Mouse (Mus musculus): ENCODE data around the gene Hbp1.

The Hbp1 gene

GRCm38 (mm10) chr12:31949759-31950658 lies at the start of gene Hbp1:
Gene Hbp1, minus strand, starts transcription at chr12:31950535.
- in situ Hi-C loops (cut with MboI) = loop anchor here (25.0 kb wide), 2 partner anchors 437 to 438 kb away; partner anchors contain the start of gene Ccdc71l

- in situ Hi-C loops (cut with MboI) = no loop called here
Observed at GRCm38 (mm10) chr12:31998706-31999105, 48.4 kb upstream of the Hbp1 start.

- in situ Hi-C loops (cut with MboI) = no loop called here
Observed at GRCm38 (mm10) chr12:31997328-31997878, 47.1 kb upstream of the Hbp1 start.

DNA sequence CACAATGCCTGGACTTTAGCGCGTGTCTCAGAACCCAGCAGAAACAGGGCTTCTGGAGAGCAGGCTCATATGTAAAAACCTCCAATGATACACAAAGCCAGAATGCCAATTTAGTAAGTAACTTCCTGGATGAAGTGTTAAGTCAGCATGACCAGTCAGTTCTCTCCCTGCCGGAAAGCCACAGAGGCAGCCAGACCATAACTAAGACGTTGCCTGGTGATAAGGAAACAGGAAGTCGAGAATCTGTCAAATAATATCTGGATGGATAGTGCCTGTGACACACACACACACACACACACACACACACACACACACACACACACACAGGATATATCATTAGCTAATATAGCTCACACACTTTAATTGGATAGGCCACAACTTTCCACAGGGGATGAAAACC lies 46.5 kb upstream of the Hbp1 start:
- in situ Hi-C loops (cut with MboI) = no loop called here

GRCm38 (mm10) chr12:31990575-31990974 lies 40.2 kb upstream of the Hbp1 start:
- in situ Hi-C loops (cut with MboI) = no loop called here

DNA sequence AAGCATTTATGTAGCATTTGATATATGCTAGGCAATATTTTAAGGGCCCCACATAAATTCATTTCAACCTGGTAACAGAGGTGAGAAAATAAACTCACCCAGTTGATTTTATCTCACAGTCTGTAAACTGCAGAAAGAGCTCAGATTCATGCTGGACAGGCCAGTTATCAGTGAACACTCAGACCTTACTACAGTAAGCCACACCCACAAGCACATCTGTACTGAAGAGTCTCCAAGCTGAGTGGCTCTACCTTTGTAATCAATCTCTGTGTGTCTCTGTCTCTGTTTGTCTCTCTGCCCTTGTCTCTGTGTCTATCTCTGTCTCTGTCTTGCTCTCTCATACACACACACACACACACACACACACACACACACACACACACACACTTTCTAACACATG lies 39.4 kb upstream of the Hbp1 start:
- in situ Hi-C loops (cut with MboI) = no loop called here

DNA sequence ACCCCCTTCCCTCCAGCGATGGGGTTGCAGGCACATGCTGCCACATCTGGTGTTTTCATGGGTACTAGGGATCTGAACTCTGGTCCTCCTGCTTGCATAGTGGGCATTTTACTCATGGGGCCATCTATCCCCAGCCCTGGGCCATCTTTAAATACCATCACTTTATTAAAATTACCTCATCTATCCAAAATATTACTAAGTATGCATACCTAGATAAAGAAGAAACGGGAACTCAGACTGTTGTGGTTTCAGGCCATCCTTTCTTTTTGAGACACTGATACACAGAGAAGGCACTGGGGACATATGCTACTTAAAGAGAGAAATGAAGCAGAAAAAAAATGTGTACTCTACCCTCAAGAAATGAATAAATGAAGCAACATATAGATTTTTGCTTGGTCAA lies 36.1 kb upstream of the Hbp1 start:
- in situ Hi-C loops (cut with MboI) = no loop called here

- in situ Hi-C loops (cut with MboI) = no loop called here
Observed at GRCm38 (mm10) chr12:31985738-31986137, 35.4 kb upstream of the Hbp1 start.

DNA sequence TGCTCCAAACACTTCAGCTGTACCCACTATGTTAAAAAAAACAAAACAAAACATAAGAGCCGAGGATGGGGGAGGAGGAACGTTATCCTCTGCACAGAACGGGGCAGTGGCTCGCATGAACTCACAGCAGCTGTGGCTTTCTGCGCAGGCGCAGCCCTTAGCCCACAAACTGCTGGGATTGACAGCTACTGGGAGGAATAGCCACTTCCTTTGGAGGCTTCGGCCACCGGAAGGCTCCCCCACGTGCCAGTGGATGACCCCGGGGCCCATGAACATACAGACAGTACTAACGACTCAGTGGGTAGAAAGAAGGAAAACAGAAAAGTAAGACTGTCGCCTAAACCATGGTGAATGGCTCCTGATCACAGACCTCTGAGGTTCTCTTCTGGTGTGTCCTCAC lies 34.3 kb upstream of the Hbp1 start:
- in situ Hi-C loops (cut with MboI) = no loop called here

DNA sequence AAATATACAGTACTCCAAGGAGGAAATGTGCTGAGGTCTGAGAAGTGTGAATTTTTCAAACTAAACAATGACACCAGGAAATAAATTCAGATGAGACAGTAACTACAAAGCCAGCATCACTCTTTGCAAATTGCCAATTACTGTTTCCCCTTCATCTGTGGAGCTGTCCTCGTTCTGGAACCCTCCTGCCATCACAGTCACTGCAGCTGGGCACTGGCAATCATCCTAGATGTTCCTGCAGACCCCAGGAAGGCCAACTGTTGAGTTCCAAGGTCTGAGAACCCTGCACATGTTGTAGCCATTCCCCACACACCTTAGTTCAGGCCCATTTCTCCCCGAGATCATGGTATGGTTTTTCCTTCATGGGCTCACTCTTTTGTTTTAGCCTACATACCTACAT lies 33.9 kb upstream of the Hbp1 start:
- in situ Hi-C loops (cut with MboI) = no loop called here

DNA sequence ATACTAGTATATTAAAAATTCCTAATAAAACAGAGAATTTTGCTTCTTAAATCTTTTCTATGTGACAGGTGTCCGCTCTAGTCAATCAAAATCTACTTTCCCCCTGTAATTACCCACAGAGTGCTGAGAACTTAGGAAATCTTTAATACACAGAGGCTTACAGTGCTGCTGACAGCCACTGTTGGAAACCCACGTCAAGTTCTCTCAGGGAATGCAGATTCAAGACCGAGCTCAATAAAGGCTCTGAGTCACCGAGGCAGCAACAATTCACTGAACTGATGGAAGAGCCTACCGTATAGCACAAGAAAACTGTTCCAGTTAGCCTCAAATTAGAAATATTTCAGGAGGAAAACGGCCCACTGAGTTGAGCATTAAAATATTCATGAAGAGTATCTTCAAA lies 33.4 kb upstream of the Hbp1 start:
- in situ Hi-C loops (cut with MboI) = no loop called here

GRCm38 (mm10) chr12:31983238-31983637 lies 32.9 kb upstream of the Hbp1 start:
- in situ Hi-C loops (cut with MboI) = no loop called here

- in situ Hi-C loops (cut with MboI) = no loop called here
Observed at GRCm38 (mm10) chr12:31977613-31978195, 27.4 kb upstream of the Hbp1 start.

DNA sequence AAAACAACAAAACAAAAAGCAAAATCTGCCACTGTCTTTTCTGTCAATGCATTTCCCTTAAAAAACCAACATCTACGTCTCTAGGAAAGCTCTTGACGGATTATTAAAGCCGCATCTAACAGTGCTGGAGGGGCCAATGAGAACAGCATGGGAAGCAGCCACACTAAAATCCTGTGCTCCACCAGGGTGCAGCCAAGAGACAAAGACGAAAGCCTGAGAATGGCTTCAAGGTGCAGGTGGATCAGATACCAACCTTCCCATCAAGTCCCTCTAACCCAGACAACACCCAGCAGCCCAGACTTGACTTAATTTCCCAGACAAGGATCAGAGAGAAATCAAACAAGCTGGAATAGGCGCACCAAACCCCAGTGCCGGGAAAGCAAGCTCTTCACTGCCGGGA lies 26.2 kb upstream of the Hbp1 start:
- in situ Hi-C loops (cut with MboI) = no loop called here

DNA sequence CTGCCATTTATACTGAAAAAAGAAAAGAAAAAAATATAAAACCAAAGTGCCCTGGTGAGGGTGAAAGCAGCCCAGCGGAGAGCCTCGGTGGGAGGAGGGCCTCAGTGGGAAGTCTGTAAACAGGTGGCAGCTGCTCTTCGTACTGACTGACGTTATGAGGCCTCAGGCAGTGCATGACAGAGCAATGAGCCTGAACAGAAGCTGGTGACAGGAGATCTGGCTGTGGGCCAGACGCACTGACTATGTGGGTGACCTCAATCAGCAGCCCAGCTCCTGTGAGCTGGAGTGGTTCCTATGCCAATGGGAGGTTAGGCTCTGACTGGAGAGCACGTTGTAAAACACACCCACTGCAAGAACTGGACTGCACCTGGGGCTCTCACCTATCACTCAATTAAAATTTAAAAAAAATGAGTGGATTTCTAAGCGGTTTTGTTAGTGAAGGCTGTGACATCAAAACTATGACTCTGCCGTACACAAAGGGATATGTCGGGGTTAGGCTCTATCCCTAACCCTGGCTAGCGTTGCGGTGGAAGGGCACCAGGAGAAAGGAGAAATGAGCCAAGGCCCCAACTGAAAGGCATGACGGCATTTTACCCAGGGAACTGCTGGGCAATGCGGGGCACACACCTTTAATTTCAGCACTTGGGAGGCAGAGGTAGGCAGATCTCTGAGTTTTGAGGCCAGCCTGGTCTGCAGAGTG lies 23.3 kb upstream of the Hbp1 start:
- in situ Hi-C loops (cut with MboI) = loop anchor here (25.0 kb wide), 1 partner anchor 414 kb away; the partner anchor contains the start of gene Ccdc71l

- in situ Hi-C loops (cut with MboI) = loop anchor here (25.0 kb wide), 1 partner anchor 416 kb away; the partner anchor contains the start of gene Ccdc71l
Observed at GRCm38 (mm10) chr12:31971547-31971946, 21.2 kb upstream of the Hbp1 start.

DNA sequence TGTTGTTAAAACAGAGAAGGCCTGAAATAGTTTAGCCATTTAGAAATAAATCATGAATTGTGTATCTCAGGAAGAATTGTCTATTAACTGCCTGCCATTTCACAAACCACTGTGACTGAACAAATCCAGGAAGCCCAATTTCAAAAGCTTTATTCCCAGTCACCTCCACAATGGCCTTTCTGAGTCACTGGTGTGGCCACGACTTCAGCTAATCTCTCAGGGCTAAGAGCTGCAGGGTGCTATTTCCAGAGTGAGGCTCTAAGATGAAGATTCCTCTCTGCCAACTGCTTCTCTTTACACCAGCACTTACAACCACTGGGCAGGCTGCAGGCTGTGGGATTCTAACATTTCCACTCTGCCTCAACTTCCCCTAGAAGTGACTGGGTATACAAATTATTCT lies 18.8 kb upstream of the Hbp1 start:
- in situ Hi-C loops (cut with MboI) = loop anchor here (5.0 to 25.0 kb wide), 3 partner anchors 173 to 418 kb away; partner anchors contain the start of gene Ccdc71l

GRCm38 (mm10) chr12:31967536-31967935 lies 17.2 kb upstream of the Hbp1 start:
- in situ Hi-C loops (cut with MboI) = loop anchor here (5.0 to 25.0 kb wide), 3 partner anchors 175 to 420 kb away; partner anchors contain the start of gene Ccdc71l

DNA sequence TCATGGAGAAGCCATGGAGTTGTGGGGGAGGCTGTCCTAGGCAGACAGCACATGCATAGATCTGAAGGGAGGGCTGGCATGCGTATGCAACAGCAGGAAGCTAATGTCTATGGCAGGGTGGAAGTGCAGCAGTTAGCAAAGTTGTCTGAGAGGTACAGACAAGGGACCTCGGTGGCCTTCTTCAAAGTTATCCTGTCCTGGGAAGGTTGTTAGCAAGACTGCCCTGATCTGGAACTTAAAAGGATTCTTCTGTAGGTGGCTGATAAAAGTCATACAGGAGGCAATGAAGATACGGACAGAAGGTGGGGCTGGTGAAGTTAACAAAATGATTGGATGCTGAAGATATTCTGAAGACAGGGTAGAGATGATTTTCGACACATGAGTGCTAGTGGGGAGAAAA lies 16.1 kb upstream of the Hbp1 start:
- in situ Hi-C loops (cut with MboI) = loop anchor here (5.0 to 25.0 kb wide), 3 partner anchors 176 to 421 kb away; partner anchors contain the start of gene Ccdc71l

GRCm38 (mm10) chr12:31965517-31966212 lies 15.3 kb upstream of the Hbp1 start:
- in situ Hi-C loops (cut with MboI) = loop anchor here (5.0 to 25.0 kb wide), 3 partner anchors 177 to 422 kb away; partner anchors contain the start of gene Ccdc71l

- in situ Hi-C loops (cut with MboI) = loop anchor here (25.0 kb wide), 1 partner anchor 423 kb away; the partner anchor contains the start of gene Ccdc71l
Observed at GRCm38 (mm10) chr12:31964074-31964473, 13.7 kb upstream of the Hbp1 start.
